Comparison of ENCODE assay signal across 8 mouse cellular contexts in the genomic region with DNA sequence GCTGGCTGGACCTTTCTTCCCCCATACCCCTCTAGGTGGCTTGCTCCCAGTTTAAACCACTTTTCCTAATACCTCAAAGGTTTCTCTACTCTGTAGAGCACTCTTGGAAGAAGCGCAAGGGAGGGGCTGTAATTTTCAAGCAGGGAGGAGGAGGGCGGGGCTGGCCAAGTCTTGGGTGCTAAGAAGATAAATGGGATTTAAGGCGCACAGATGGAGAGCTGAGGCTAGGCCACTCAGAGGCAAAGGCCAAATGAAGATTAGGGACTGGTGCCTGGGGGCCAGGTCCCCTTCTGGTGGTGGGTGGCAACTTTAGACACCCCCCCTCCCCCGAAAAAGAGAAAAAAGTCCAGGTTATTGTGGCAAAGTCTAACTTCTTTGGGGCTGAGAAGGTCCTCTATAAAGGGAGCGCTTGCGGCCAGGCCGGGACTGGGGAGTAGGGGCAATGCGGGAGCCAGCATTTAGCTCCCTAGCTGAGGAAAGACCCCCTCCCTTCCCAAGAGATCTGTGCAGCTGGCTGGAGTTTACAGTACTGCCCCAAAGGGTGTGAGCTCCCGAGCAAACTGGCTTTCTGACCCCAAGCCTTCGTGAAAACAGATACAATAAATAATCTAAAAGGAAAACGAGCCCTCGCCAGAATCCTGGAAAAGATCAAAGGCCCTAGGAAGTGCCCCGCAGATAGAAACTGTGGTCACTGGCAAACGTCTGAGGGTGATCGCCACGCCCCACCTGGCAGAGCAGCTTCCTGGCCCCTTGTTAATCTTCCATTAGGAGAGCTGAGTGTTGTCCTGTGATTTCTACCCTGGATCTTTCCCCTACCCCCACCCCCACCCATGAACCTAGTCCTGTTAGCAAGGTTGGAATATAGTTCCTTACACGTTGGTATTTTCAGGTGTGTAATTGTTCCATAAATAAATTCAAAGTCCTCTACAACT. TPM values are rescaled to one million over a fixed set of nuclear protein-coding genes. Genes with fewer than 3 reads are reported as not detected.
DNase-seq lines count a peak whose midpoint lies in the region; ATAC-seq and TF ChIP-seq lines count a peak whose summit lies in the region.

No protein-coding gene starts in this region.

- no peak overlapping the region for H3ac ChIP-seq in myocyte (ENCODE audit: control insufficient read depth, insufficient read length)

- peak; percentile 35 for ATAC-seq in forebrain, postnatal 0 days
- peak; percentile 45 for ATAC-seq in limb, embryonic 11.5 days (ENCODE audit: insufficient number of reproducible peaks, low FRiP score, low TSS enrichment, low read depth)

- H3K4me3 ChIP-seq in left cerebral cortex, adult 2 months, result peak overlapping the region; percentile 55
- H3K4me3 ChIP-seq in forebrain, postnatal 0 days (ENCODE audit: low read depth, low read length), result peak overlapping the region; percentile 45
- H3K4me3 ChIP-seq in limb, embryonic 11.5 days (ENCODE audit: low read depth, low read length), result peak overlapping the region; percentile 69
- H3K4me3 ChIP-seq in myocyte, result no peak overlapping the region

- intact Hi-C loops in left cerebral cortex, adult 2 months (cut with DNase I), result no loop called here

- no peaks in the 10 kb centered on the region for H3K9me3 ChIP-seq in forebrain, postnatal 0 days (ENCODE audit: low read length)
- H3K9me3 ChIP-seq in limb, embryonic 11.5 days (ENCODE audit: control insufficient read depth, low read length), result no peaks in the 10 kb centered on the region

- no peak for DNase-seq in left cerebral cortex, adult 2 months (ENCODE audit: extremely low spot score in 1 of 2, low spot score in 2 of 2)
- no peak for DNase-seq in left cerebral cortex, adult 9 months (ENCODE audit: low spot score in 2 of 2)
- DNase-seq in forebrain, postnatal 0 days, result no peak
- DNase-seq in limb, embryonic 11.5 days (ENCODE audit: low spot score), result peak; percentile 29
- DNase-seq in frontal cortex, postnatal 25 days (ENCODE audit: low spot score in 2 of 2), result no peak
- DNase-seq in thymus, postnatal 0 days (ENCODE audit: low spot score), result no peak
- no peak for DNase-seq in gastrocnemius, adult 8-10 months (ENCODE audit: low spot score in 2 of 2)

- WGBS in forebrain, postnatal 0 days, result 6% methylated on average over 17 of the region's 17 CpGs
- WGBS in limb, embryonic 11.5 days, result 1% methylated on average over 17 of the region's 17 CpGs

- peak overlapping the region; percentile 45; the same call in 1 of the 2 replicates for H3K9ac ChIP-seq in forebrain, postnatal 0 days
- peak overlapping the region; percentile 77 for H3K9ac ChIP-seq in limb, embryonic 11.5 days (ENCODE audit: low read length)

- no peak overlapping the region for H3K27ac ChIP-seq in left cerebral cortex, adult 2 months
- no peak overlapping the region for H3K27ac ChIP-seq in forebrain, postnatal 0 days (ENCODE audit: low read depth, low read length)
- no peak overlapping the region; the same call in 1 of the 2 replicates for H3K27ac ChIP-seq in limb, embryonic 11.5 days (replicated peaks; ENCODE audit: low read depth, low read length)

- H3K79me2 ChIP-seq in myocyte (ENCODE audit: control insufficient read depth, insufficient read depth), result no peaks in the 10 kb centered on the region

- H3K4me1 ChIP-seq in forebrain, postnatal 0 days (ENCODE audit: insufficient read depth), result no peaks in the 10 kb centered on the region
- H3K4me1 ChIP-seq in limb, embryonic 11.5 days (ENCODE audit: control insufficient read depth, insufficient read depth, low read length), result 0 out of 2 replicates have a peak, but pooled peaks cover 4% of the 10 kb centered on the region

- TF ChIP-seq POLR2A in myocyte (IDR thresholded peaks at IDR 0.05; ENCODE audit: insufficient read length, low read depth), result no peak

- peaks cover 13% of the 10 kb centered on the region for H3K27me3 ChIP-seq in forebrain, postnatal 0 days (ENCODE audit: insufficient read depth, low read length)
- H3K27me3 ChIP-seq in limb, embryonic 11.5 days (ENCODE audit: control insufficient read depth, insufficient read depth, low read length), result no peaks in the 10 kb centered on the region
- H3K27me3 ChIP-seq in myocyte (ENCODE audit: control insufficient read depth, insufficient read depth, insufficient read length), result peaks cover 59% of the 10 kb centered on the region

- H3K36me3 ChIP-seq in forebrain, postnatal 0 days (ENCODE audit: insufficient read depth), result no peaks in the 10 kb centered on the region
- H3K36me3 ChIP-seq in limb, embryonic 11.5 days (ENCODE audit: control insufficient read depth, insufficient read depth, low read length), result no peaks in the 10 kb centered on the region
- no peaks in the 10 kb centered on the region for H3K36me3 ChIP-seq in myocyte (ENCODE audit: control insufficient read depth, insufficient read depth)

- TF ChIP-seq CTCF in left cerebral cortex, adult 2 months (IDR thresholded peaks at IDR 0.05), result no peak
- no peak for TF ChIP-seq CTCF in forebrain, postnatal 0 days (IDR thresholded peaks at IDR 0.05; ENCODE audit: low read depth)

- peak overlapping the region; percentile 96 for H3K4me2 ChIP-seq in forebrain, postnatal 0 days (ENCODE audit: low read depth)
- peak overlapping the region; percentile 86 for H3K4me2 ChIP-seq in limb, embryonic 11.5 days (ENCODE audit: low read depth, severe bottlenecking)
- peak overlapping the region; percentile 65 for H3K4me2 ChIP-seq in myocyte (ENCODE audit: low read depth)

TF ChIP-seq in myocyte, 11 proteins besides CTCF, POLR2A, EP300 and RAD21:
- TF ChIP-seq SRF (IDR thresholded peaks at IDR 0.05; ENCODE audit: control insufficient read depth, insufficient read length, low read depth) (no peak), E2F4 (IDR thresholded peaks at IDR 0.05; ENCODE audit: insufficient read depth) (no peak), CEBPB (IDR thresholded peaks at IDR 0.05; ENCODE audit: insufficient read depth, poor library complexity, severe bottlenecking) (no peak), MAX (IDR thresholded peaks at IDR 0.05; ENCODE audit: low read depth) (no peak), REST (IDR thresholded peaks at IDR 0.05; ENCODE audit: insufficient read depth, insufficient read length) (no peak), TCF3 (IDR thresholded peaks at IDR 0.05; ENCODE audit: insufficient read length, low read depth) (no peak), POLR2AphosphoS2 (IDR thresholded peaks at IDR 0.05; ENCODE audit: insufficient read length, low read depth) (no peak), TCF12 (IDR thresholded peaks at IDR 0.05; ENCODE audit: insufficient read depth, poor library complexity, severe bottlenecking) (no peak), USF1 (IDR thresholded peaks at IDR 0.05; ENCODE audit: low read depth) (no peak), MYOG (IDR thresholded peaks at IDR 0.05; ENCODE audit: control insufficient read depth in 1 of 3, insufficient read depth in 1 of 3, insufficient read length in 2 of 3, low read depth in 2 of 3) (no peak), MYOD1 (IDR thresholded peaks at IDR 0.05; ENCODE audit: control insufficient read depth in 1 of 3, insufficient read length in 2 of 3, low read depth in 2 of 3) (no peak)

RNA-seq across cellular contexts. Expression of a gene that starts 0.7 kb away (rescaled TPM):
- total RNA-seq in left cerebral cortex, adult 2 months (2021), result 1 to 10 TPM; 4.7 to 5.6 TPM
- total RNA-seq in forebrain, postnatal 0 days (2014; rRNA removed), result 3.8 and 5.1 TPM in 2 replicates
- 4.5 TPM in 2 replicates for polyA plus RNA-seq in forebrain, postnatal 0 days (2015; fragmentation: Nextera tagmentation; extraction: Ambion mirVana)
- polyA plus RNA-seq in limb, embryonic 11.5 days (2014; fragmentation: Nextera tagmentation; extraction: Ambion mirVana), result 13.5 and 18.6 TPM in 2 replicates
- polyA plus RNA-seq in myocyte (2012; fragmentation: generic; extraction: Trizol), result 0.16 TPM
- polyA plus RNA-seq in thymus, postnatal 0 days (2015; fragmentation: Nextera tagmentation; extraction: Ambion mirVana), result 5.1 and 6.0 TPM in 2 replicates
- total RNA-seq in gastrocnemius, adult 8-10 months (2022), result 10 to 100 TPM; 14.2 to 21.0 (median 19.4) TPM
